Mouse (Mus musculus) hindbrain, embryonic 15.5 days (tissue): ENCODE results near the gene Hus1b. TPM values are rescaled to one million over a fixed set of nuclear protein-coding genes. Genes with fewer than 3 reads are reported as not detected.

Experiments
- ATAC-seq: fragments of 200-750 bp; cut with Nextera tagmentation; 2 replicates; pipeline ENCODE4 v1.8.0; 2017; ENCODE audit warnings: low read depth, moderate number of reproducible peaks, moderate TSS enrichment; ENCODE audit not compliant: low FRiP score
- H3K27ac ChIP-seq: fragments of 300-500 bp; sonication (generic); replicated peaks from 2 replicates; pipeline ENCODE4 v1.5.1; 2015; ENCODE audit warnings: mild to moderate bottlenecking, inconsistent platforms
- H3K27me3 ChIP-seq: fragments of 300-500 bp; sonication (generic); 2 replicates; pipeline ENCODE4 v1.6.1; 2015; ENCODE audit warnings: control low read depth, inconsistent platforms
- H3K36me3 ChIP-seq: fragments of 300-500 bp; sonication (generic); 2 replicates; pipeline ENCODE4 v1.6.1; 2015; ENCODE audit warnings: control low read depth, inconsistent platforms
- H3K4me1 ChIP-seq: fragments of 300-500 bp; sonication (generic); replicated peaks from 2 replicates; pipeline ENCODE4 v1.6.1; 2015; ENCODE audit warnings: control low read depth, inconsistent platforms
- H3K4me2 ChIP-seq: fragments of 300-500 bp; sonication (generic); 2 replicates; pipeline ENCODE4 v1.6.1; 2015; ENCODE audit warnings: moderate library complexity, mild to moderate bottlenecking, inconsistent platforms
- H3K4me3 ChIP-seq: fragments of 300-500 bp; sonication (generic); 2 replicates; pipeline ENCODE4 v1.5.1; 2015; ENCODE audit warnings: mild to moderate bottlenecking, inconsistent platforms
- H3K9ac ChIP-seq: fragments of 300-500 bp; sonication (generic); 2 replicates; pipeline ENCODE4 v1.6.1; 2015; ENCODE audit warnings: inconsistent platforms
- H3K9me3 ChIP-seq: fragments of 300-500 bp; sonication (generic); 2 replicates; pipeline ENCODE4 v1.6.1; 2016; ENCODE audit warnings: control low read depth, inconsistent platforms
- WGBS: fragments of 180-500 bp; shearing (Covaris S2); methylation state at CpG from one replicate; pipeline ENCODE4 v1.1.7; 2015; 5-methylcytosine and 5-hydroxymethylcytosine counted together
- polyA plus RNA-seq: library from polyadenylated mRNA; unstranded; fragments of >200 nt; fragmentation: Nextera tagmentation; extraction: Ambion mirVana; gene quantifications from 2 replicates; pipeline ENCODE4 v1.2.1, GENCODE M21; 2015

Gene Hus1b
- polyA plus RNA-seq, 1 experiment from 2014 or later: not detected

DNA sequence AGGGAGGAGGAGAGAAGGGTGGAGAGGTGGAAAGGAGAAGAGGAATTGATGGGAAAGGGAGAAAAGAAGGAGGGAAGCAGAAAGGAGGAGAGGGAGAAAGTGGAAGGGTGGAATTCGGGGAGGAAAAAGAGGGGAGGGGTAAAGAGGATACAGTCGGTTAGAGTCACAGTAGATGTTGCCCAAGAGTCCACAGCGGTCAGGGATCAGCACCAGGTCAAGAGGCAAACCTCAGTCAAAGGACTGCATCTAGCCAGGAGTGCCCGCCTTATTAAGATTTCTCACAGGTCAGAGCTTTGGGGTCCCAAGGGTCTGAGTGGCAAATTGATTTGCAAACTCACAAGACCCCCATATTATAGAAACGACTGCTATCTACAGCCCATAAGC lies 26.7 kb upstream of the Hus1b start:
- peaks cover 14% of the 10 kb centered on the region for H3K4me1 ChIP-seq
- H3K4me3 ChIP-seq: peak overlapping the region; percentile 66
- 0 out of 2 replicates have a peak overlapping the region, but pooled peaks have one; percentile 47 for H3K27ac ChIP-seq
- 17% methylated on average over 5 of the region's 5 CpGs for WGBS
- H3K4me2 ChIP-seq: peak overlapping the region; percentile 68
- peak; percentile 72 for ATAC-seq
- no peaks in the 10 kb centered on the region for H3K9me3 ChIP-seq
- no peaks in the 10 kb centered on the region for H3K36me3 ChIP-seq
- peak overlapping the region; percentile 64; the same call in 1 of the 2 replicates for H3K9ac ChIP-seq
- no peaks in the 10 kb centered on the region for H3K27me3 ChIP-seq

DNA sequence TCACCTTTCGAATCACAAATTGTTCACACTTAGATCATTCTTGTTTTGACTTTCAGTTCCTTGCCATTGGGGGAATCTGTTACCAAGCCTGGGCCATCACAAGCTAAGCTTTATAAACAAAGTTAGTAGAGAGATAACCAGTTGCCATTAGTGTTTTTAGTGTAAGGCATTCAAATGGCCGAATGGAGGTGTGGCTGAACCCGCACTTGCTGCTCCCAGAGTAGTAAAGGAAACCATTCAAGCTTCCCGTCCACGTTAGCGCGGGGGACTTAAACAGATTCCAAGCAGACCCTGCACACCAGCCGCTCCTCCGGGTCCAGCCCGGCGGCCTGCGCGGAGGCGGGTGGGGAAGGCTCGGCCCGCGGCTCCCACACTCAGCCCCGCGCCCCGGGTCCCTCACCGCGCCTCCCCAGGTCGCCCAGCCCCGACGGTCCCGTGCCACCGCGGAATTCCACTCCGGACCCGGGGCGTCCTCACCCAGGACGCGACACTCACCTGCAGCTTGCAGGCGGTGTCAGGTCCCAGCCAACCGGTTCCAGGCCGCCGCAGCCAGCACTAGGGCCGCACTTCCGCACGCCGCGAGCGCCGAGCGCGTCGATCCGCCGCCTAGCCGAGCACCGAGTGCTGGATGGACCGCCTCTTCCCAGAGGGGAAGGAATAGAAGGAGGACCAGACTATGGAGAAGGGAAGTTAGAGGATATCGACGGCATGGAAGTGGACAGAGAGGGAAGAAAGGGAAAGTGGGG lies 26.1 kb upstream of the Hus1b start, which contains the start of the genes Exoc2 and Gm5447:
Gene Exoc2, minus strand, starts transcription at position 593 of the 746 bp plus-strand sequence.
Gene Gm5447, plus strand, starts transcription at position 704 of the 746 bp plus-strand sequence.
- H3K4me3 ChIP-seq: peak within 1 kb of the TSS; percentile 66
- peak; percentile 98 for ATAC-seq
- no peaks in the 10 kb centered on the region for H3K27me3 ChIP-seq
- WGBS: under 1% methylated on average over 54 of the region's 54 CpGs
- peak within 1 kb of the TSS; percentile 64 for H3K9ac ChIP-seq
- H3K36me3 ChIP-seq: no peaks in the 10 kb centered on the region
- peak within 1 kb of the TSS; percentile 86 for H3K27ac ChIP-seq
- peak within 1 kb of the TSS; percentile 68 for H3K4me2 ChIP-seq
- H3K4me1 ChIP-seq: peaks cover 14% of the 10 kb centered on the region
- no peaks in the 10 kb centered on the region for H3K9me3 ChIP-seq

DNA sequence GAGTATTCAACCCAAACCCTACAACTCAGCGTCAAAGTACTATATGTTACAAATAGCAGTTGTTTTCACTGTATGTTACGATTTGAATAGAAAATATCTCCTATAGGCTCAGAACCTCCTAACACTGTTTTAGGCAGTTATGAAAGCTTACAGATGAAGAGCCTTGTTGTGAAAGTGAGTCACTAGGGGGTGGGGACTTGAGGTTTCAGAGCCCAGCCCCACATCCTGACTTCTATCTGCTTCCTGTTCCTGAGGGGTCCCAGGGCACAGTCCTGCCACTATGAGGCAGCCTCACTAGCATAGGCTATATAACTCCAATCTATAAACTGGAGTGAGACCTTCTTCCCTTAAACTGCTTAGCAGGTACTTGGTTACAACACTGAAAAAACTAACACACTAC lies 24.5 kb upstream of the Hus1b start:
- no peak overlapping the region for H3K9ac ChIP-seq
- no peak overlapping the region for H3K27ac ChIP-seq
- H3K4me2 ChIP-seq: no peak overlapping the region
- H3K36me3 ChIP-seq: no peaks in the 10 kb centered on the region
- H3K4me3 ChIP-seq: no peak overlapping the region
- ATAC-seq: no peak
- WGBS: 90% methylated on average over 2 of the region's 2 CpGs
- H3K27me3 ChIP-seq: no peaks in the 10 kb centered on the region
- H3K9me3 ChIP-seq: no peaks in the 10 kb centered on the region
- H3K4me1 ChIP-seq: peaks cover 14% of the 10 kb centered on the region

DNA sequence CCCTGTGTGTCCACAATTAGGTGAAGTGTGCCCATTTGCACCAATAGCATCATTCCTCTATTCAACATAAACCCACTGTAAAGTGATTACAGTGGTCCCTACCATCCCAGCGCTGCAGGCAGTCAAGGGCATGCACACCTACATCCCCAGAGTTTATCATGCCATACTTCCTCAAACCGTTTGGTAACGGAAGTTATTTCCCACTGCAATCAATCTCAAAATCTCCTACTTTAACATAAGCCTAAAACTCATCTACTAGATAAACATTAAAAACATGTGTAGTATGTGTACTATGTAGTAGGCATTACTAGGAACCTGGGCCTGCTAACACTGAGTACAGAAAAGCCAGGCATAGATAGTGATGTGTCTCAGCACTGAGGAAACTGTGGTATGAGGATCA lies 23.5 kb upstream of the Hus1b start:
- Histone ChIP-seq H3K4me3 (no peak overlapping the region), H3K4me1 (peaks cover 22% of the 10 kb centered on the region), H3K9ac (no peak overlapping the region), H3K9me3 (no peaks in the 10 kb centered on the region), H3K36me3 (no peaks in the 10 kb centered on the region), H3K4me2 (no peak overlapping the region), H3K27me3 (no peaks in the 10 kb centered on the region), H3K27ac (no peak overlapping the region)
- ATAC-seq: no peak
- WGBS: 91% methylated on average over 3 of the region's 3 CpGs

DNA sequence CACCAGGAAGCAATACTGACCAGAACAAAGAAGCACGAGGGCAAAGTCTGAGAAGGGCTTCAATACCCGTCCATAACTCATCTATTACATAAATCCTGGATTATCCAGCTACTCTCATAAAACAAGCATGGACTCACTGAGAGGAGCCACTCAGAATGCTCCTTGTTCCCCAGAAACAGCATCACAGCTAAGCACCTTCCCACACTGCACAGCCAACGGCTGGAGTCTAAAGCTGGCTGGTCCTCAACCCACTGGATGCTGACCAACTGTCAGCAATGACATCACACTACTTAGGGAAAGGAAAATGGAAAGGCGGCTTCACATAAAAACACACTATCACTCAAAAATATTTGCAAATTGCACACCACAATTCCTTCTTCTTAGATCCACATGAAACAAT lies 20.8 kb upstream of the Hus1b start:
- H3K4me3 ChIP-seq: no peak overlapping the region
- 70% methylated on average over 4 of the region's 4 CpGs for WGBS
- ATAC-seq: no peak

DNA sequence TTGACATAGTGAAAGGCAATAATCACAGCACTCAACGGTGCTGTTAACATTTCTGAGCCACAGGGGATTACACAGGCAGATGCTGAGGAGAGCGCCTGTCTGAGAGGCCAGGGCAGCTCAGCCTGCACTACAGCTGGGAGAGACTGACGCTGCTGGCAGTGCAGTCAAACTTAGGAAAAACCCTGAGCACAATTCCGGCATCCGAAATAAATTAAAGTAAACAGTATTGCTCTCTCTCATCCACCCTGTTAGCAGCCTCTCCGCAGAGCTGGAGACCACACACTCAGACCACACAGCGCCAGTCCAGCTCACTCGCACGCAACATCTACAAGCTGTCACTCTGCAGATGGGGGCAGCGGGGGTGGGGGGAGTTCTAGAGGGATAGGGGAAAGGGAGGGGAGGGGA lies 18.9 kb upstream of the Hus1b start:
- Histone ChIP-seq H3K4me3 (no peak overlapping the region), H3K27me3 (no peaks in the 10 kb centered on the region), H3K36me3 (no peaks in the 10 kb centered on the region), H3K9me3 (no peaks in the 10 kb centered on the region), H3K4me2 (peak overlapping the region; percentile 45), H3K27ac (no peak overlapping the region), H3K9ac (0 out of 2 replicates have a peak overlapping the region, but pooled peaks have one; percentile 3), H3K4me1 (peaks cover 8% of the 10 kb centered on the region)
- 8% methylated on average over 10 of the region's 10 CpGs for WGBS
- ATAC-seq: no peak

More for the DNA sequence above, 20.8 kb upstream of the Hus1b start:
- Histone ChIP-seq H3K27ac (no peak overlapping the region), H3K36me3 (no peaks in the 10 kb centered on the region), H3K9me3 (no peaks in the 10 kb centered on the region), H3K4me1 (peaks cover 17% of the 10 kb centered on the region), H3K27me3 (no peaks in the 10 kb centered on the region), H3K4me2 (no peak overlapping the region), H3K9ac (no peak overlapping the region)

DNA sequence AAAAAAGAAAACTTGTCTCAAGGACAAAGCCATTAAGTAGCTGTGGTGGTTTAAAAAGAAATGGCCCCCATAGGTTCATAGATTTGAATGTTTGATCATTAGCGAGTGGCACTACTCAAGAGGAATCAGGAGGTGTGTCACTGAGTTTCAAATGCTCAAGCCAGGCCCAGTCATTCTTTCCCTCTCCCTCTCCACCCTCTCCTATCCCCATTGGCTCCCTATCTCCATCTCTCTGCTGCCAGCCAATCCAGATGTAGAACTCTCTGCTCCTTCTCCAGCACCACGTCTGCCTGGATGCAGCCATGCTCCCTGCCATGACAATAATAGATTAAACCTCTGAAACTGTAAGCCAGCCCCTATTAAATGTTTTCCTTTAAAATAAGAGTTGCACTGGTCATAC lies 14.4 kb upstream of the Hus1b start:
- Histone ChIP-seq H3K4me1 (peaks cover 8% of the 10 kb centered on the region), H3K27ac (no peak overlapping the region), H3K27me3 (no peaks in the 10 kb centered on the region), H3K9me3 (no peaks in the 10 kb centered on the region), H3K4me3 (no peak overlapping the region), H3K36me3 (no peaks in the 10 kb centered on the region), H3K9ac (no peak overlapping the region), H3K4me2 (no peak overlapping the region)
- WGBS: 55% methylated on average over 2 of the region's 2 CpGs
- ATAC-seq: no peak

DNA sequence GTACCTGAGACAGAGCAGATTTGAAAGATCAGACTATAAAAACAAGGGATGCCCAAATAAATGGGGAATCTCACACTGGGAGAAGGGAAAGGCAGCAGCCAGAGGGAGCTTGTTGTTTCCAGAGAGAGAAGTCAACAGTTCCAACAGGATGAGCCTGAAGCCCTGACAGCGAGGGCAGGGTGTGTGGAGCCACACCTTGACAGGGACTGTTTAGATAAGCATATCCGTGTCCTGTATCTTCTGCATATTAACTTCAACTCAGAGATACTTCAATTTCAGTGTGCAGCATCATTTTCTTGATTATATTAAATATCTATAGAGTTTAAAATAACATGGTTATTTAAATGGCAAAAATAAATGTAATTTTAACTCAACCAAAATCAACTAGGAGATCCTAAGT lies 13.2 kb upstream of the Hus1b start:
- no peak overlapping the region for H3K9ac ChIP-seq
- H3K27me3 ChIP-seq: no peaks in the 10 kb centered on the region
- no peak overlapping the region for H3K4me2 ChIP-seq
- H3K4me1 ChIP-seq: no peaks in the 10 kb centered on the region
- H3K27ac ChIP-seq: no peak overlapping the region
- WGBS: 88% methylated on average over 2 of the region's 2 CpGs
- no peaks in the 10 kb centered on the region for H3K36me3 ChIP-seq
- H3K9me3 ChIP-seq: no peaks in the 10 kb centered on the region
- no peak overlapping the region for H3K4me3 ChIP-seq
- ATAC-seq: no peak

DNA sequence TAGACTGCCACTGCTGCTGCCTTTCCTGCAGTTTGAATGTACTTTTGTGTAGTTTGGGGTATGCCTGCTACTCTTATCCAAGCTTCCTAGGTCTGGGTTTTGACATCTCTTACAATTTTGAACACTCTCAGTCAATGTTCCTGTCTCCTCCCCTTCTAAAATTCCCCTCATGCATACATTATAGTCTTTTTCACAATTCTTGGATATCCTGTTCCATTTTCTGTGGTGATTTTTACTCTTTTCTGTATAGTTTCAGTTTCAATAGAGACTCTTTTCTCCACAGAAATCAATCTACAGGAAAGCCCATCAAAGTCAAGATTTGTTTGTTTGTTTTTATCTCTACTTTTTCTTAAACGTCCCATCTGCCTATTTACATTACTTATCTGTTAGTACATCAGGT lies 6.0 kb upstream of the Hus1b start:
- no peaks in the 10 kb centered on the region for H3K9me3 ChIP-seq
- H3K36me3 ChIP-seq: no peaks in the 10 kb centered on the region
- no peak overlapping the region for H3K9ac ChIP-seq
- WGBS: 82% methylated on average over 1 of the region's 1 CpGs
- H3K27me3 ChIP-seq: no peaks in the 10 kb centered on the region
- no peaks in the 10 kb centered on the region for H3K4me1 ChIP-seq
- no peak overlapping the region for H3K4me3 ChIP-seq
- ATAC-seq: no peak
- H3K4me2 ChIP-seq: no peak overlapping the region
- no peak overlapping the region for H3K27ac ChIP-seq

DNA sequence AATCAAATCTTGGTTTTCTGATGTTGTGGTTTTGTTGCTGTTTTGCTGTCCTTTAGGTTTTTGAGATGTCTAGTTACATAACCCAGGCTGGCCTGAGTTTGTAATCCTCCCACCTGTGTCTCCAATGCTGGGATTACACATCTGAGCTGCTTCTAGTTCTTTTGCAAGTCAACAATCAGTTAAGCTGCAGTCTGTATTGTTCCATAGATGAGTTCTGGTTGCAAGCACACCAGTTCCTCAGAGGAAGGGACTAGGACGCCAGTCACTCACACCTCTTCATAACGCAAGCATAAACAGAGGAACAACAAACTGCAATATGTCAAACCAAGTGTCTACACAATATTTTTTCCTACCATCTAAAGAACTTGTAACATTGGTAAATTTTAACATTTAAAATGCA lies 4.5 kb upstream of the Hus1b start:
- H3K4me3 ChIP-seq: no peak overlapping the region
- WGBS: 93% methylated on average over 2 of the region's 2 CpGs
- no peak overlapping the region for H3K9ac ChIP-seq
- H3K27me3 ChIP-seq: no peaks in the 10 kb centered on the region
- no peaks in the 10 kb centered on the region for H3K36me3 ChIP-seq
- H3K4me1 ChIP-seq: no peaks in the 10 kb centered on the region
- H3K9me3 ChIP-seq: no peaks in the 10 kb centered on the region
- no peak overlapping the region for H3K4me2 ChIP-seq
- ATAC-seq: no peak
- H3K27ac ChIP-seq: no peak overlapping the region

DNA sequence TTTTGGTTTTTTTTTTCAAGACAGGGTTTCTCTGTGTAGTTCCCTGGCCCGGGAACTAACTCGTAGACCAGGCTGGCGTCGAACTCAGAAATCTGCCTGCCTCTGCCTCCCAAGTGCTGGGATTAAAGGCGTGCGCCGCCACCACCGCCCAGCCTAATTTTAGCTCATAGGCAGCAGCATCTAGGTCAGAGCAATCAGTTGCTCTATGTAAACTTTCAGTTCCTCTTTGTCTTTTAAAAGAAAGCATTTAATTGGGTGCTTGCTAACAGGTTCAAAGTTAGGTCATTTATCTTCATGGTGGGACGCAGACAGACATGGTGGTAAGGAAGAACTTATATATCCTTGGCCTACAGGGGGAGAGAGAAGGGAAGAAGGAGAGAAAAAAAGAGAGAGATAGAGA lies 1.6 kb upstream of the Hus1b start:
- Histone ChIP-seq H3K9me3 (no peaks in the 10 kb centered on the region), H3K36me3 (no peaks in the 10 kb centered on the region), H3K4me1 (no peaks in the 10 kb centered on the region), H3K4me2 (no peak overlapping the region), H3K4me3 (no peak overlapping the region), H3K27ac (no peak overlapping the region), H3K27me3 (no peaks in the 10 kb centered on the region), H3K9ac (no peak overlapping the region)
- ATAC-seq: no peak
- WGBS: 97% methylated on average over 9 of the region's 9 CpGs

DNA sequence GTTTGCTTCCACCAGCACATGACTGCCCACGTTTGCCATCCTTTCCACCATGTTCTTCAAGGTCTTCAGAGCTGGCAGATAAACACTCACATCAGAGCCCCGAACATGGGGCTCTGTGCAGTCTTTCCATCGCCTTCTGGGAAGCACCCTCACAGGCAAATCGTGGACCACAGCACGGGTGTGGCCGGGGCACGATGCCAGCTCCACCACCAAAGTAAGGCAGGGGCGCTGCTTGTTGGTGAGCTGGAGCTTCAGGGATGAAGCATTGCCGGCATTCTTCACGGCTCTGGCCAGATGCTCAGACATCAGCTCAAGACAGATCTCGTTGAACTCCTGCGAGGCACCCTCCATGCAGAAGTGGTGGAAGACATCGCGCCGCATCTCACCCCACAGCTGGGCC lies 430 bp downstream of the Hus1b start:
- no peak overlapping the region for H3K4me2 ChIP-seq
- H3K27ac ChIP-seq: no peak overlapping the region
- no peaks in the 10 kb centered on the region for H3K4me1 ChIP-seq
- H3K9me3 ChIP-seq: no peaks in the 10 kb centered on the region
- no peak overlapping the region for H3K9ac ChIP-seq
- ATAC-seq: no peak
- no peak overlapping the region for H3K4me3 ChIP-seq
- no peaks in the 10 kb centered on the region for H3K36me3 ChIP-seq
- 94% methylated on average over 15 of the region's 15 CpGs for WGBS
- no peaks in the 10 kb centered on the region for H3K27me3 ChIP-seq

DNA sequence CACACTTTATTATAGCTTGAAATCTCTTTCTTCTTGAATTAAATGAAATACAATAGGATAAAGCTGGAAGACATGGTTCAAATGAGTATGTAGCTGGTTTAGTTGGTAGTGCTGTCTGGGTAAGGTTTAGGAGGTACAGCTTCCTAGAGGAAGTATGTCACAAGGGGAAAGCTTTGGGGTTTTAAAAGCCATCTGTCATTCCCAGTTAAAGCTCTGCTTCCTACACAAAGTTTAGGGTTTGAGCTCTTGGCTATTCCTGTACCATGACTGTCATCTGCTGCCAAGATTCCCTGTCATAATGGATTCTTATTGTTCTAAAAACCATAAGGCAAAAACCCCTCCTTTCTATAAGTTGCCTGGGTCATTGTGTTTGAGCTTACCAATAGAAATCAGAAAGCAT lies 1.8 kb downstream of the Hus1b start:
- H3K27me3 ChIP-seq: no peaks in the 10 kb centered on the region
- no peak for ATAC-seq
- H3K4me1 ChIP-seq: no peaks in the 10 kb centered on the region
- no peaks in the 10 kb centered on the region for H3K36me3 ChIP-seq
- H3K4me2 ChIP-seq: no peak overlapping the region
- H3K9me3 ChIP-seq: no peaks in the 10 kb centered on the region
- H3K4me3 ChIP-seq: no peak overlapping the region
- H3K9ac ChIP-seq: no peak overlapping the region
- no peak overlapping the region for H3K27ac ChIP-seq
